Mouse (Mus musculus) c-Kit-positive CD71-positive TER-119-positive erythroid progenitor cells, embryonic 14.5 days (primary cell): ENCODE measurements around the gene Trim9.

Experiments used
- DNase-seq: peaks from one replicate; pipeline ENCODE4 v3.0.0-alpha.2; 2013; ENCODE audit warnings: low spot score

Trim9 gene

GRCm38 (mm10) chr12:70262271-70262953, 85.0 kb downstream of the Trim9 start:
- no peak for DNase-seq

GRCm38 (mm10) chr12:70251210-70251884, 96.1 kb downstream of the Trim9 start:
- no peak for DNase-seq

- DNase-seq, result no peak
Observed at GRCm38 (mm10) chr12:70249616-70250157, 97.7 kb downstream of the Trim9 start.

GRCm38 (mm10) chr12:70247683-70248474, 99.5 kb downstream of the Trim9 start:
- no peak for DNase-seq

GRCm38 (mm10) chr12:70242550-70242949, 104.9 kb downstream of the Trim9 start:
- no peak for DNase-seq

GRCm38 (mm10) chr12:70239741-70240140, 107.7 kb downstream of the Trim9 start:
- no peak for DNase-seq

GRCm38 (mm10) chr12:70238604-70239003, 108.8 kb downstream of the Trim9 start:
- no peak for DNase-seq

GRCm38 (mm10) chr12:70234938-70235484, 112.4 kb downstream of the Trim9 start:
- DNase-seq, result peak; percentile 59

GRCm38 (mm10) chr12:70234411-70234810, 113.0 kb downstream of the Trim9 start:
- DNase-seq, result peak; percentile 45

- DNase-seq, result no peak
Observed at GRCm38 (mm10) chr12:70233637-70234315, 113.6 kb downstream of the Trim9 start.

GRCm38 (mm10) chr12:70232020-70232544, 115.3 kb downstream of the Trim9 start:
- no peak for DNase-seq

- DNase-seq, result no peak
Observed at GRCm38 (mm10) chr12:70231294-70231693, 116.1 kb downstream of the Trim9 start, which contains the start of gene Pygl. Gene Pygl, minus strand, starts transcription at chr12:70231488.

- DNase-seq, result no peak
Observed at GRCm38 (mm10) chr12:70228155-70228554, 119.3 kb downstream of the Trim9 start.

- peak; percentile 87 for DNase-seq
Observed at GRCm38 (mm10) chr12:70227121-70227932, 120.1 kb downstream of the Trim9 start.

GRCm38 (mm10) chr12:70226655-70227054, 120.8 kb downstream of the Trim9 start:
- DNase-seq, result no peak

GRCm38 (mm10) chr12:70223331-70223730, 124.1 kb downstream of the Trim9 start:
- no peak for DNase-seq

- DNase-seq, result no peak
Observed at GRCm38 (mm10) chr12:70221425-70221824, 126.0 kb downstream of the Trim9 start.

GRCm38 (mm10) chr12:70218795-70219540, 128.4 kb downstream of the Trim9 start:
- DNase-seq, result no peak

GRCm38 (mm10) chr12:70216229-70216800, 131.1 kb downstream of the Trim9 start:
- no peak for DNase-seq
